Mouse (Mus musculus): ENCODE results near the gene Hlf.

Gene Hlf

DNA sequence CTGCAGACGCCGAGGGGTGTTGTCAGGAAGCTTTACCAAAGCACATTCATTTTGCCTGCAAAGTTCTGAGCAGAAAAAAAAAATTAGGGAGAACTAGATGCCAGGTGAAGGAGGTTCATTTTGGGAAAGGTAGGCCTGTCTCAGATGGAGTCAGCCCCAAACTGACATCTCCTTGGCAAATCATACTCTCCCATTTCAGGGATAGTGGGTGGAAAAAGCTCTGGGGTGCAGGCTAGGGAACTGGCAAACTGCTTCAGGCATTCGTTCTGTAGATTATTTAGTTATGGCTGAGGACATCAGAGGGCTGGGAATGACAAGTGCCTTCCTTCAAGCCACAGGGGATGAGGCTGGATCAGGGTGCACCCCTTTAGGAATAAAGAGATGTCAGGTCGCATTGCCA is 58.0 kb downstream of the Hlf start:
- DNase-seq = no peak

DNA sequence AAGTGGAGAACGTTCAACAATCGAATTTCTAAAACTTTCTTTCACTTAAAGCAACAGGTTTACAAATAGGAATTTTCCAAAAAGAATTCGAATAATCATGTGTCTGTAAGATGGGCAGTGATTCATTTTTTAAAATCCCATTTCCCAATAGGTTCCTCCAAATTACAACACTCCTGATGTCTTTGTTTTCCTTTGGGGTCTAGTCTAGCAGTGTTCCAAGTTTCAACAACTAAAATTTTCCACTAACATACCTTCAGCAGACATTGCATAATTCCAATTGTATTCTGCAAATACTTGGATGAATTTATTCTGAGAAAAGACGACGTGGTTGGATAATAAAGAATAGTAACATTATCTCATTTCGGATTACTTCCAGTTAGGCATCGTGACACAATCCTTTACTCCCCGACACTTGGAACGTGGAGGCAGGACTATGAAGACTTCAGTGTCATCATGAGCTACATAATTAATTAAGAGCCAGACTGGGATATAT is 60.4 kb downstream of the Hlf start:
- no peak for DNase-seq

DNA sequence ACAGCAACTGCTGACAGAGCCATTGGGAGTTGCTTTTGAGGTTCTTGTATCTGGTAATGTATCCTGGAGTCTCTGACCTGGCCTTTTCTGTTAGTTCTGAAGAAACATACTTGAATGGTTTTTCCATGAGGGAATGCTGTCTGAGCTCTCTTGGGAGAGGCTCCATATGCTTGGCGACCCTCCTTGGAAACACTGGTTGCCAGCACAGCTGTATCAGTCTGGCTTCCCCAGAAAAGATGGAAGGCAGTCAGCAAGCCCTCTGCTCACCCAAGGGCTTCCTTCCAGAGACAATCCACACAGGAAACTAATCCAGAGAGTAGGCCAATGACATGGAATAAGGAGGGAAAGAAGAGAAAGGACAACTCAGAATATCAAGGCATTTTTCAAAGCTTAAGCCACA is 63.9 kb downstream of the Hlf start:
- no peak for DNase-seq

DNA sequence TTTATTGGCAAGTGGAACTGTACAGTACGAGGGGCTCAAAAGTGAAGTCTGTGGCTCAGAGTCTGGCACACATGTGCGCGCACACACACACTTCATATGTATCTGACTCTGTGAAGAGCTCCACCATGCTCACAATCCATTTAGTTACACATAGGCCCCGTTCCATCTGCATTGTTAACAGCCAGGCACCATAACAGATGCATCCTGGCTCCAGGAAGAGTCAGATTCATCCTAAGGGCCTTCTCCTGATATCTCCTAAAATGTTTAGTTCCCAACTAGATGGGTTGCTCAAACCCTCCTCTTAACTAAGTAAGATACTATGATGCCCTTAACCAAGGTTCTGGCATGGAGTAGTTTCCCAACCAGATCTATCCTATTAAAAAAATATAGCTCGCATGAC is 64.5 kb downstream of the Hlf start:
- DNase-seq = no peak

DNA sequence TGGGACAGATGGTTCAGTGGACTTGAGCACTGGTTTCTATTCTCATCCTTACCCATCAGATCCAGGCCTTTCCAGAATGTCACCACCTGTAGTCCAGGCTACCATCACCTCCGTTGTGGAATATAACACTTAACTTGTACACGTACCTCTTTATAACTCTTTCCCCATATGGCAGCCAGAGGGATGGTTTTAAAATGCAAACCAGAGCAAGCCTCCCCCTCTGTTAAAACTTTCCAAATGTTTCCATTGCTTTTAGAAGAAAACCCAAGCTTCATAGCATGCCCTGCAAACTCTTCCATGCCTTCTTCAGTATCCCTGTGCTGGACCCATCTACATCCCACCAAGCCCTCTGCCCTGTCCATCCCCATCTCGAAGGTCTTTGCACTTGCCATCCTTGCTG is 66.1 kb downstream of the Hlf start:
- no peak for DNase-seq

DNA sequence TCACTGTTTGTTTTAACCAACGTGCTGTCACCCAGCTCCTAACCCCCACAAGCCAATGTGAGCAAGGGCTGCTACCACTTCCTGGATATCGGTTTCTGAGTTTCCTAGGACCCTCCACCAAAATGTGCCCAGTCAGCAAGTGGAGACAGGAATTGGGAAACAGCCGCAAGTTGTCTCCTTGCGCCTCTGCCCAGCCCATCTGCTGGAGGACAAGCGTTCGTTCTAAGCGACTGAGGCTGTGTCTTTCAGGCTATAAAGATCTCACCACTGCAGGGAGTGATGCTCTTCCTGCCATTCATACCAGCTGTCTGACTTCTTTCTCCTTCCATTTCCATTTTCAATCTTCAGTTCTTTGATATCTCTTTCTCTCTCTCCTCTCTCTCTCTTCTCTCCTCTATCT is 69.8 kb downstream of the Hlf start:
- DNase-seq = no peak

DNA sequence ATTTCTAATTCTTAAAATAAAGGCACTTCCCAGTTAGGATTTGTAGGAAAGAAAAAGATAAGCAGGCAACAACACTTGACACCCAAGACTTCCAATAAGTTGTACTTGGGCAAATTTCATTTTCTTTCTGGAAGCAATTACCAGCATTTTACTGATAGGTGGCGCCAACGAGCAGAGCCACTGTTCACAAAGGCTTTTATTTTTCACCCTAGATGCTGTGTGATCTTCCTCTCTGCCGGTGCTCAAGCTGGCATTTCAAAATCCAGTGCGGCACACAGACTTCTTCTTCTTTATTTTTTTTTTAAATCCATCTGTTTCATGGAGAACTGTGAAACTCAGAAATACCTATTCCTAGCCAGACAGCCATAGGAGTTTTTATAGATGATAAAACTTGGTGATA is 73.2 kb downstream of the Hlf start:
- peak; percentile 45 for DNase-seq

DNA sequence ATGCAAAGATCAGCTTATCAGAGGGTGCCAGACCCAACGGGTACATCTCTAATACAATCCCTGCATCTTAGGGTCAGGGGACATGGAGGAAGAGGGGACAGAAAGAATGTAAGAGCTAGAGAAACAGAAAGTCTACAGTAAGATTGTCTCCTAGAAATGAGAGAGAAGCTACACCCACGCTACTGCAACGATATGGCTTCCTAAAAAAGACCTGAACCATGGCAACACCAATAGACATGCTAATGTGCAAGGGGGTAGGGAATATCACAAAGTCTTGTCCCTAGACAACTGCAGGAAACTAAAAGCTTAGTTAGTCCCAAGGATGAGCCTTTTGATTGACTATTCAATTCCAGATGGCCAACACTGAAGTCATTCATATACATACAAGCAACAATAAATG is 76.1 kb downstream of the Hlf start:
- DNase-seq = no peak

DNA sequence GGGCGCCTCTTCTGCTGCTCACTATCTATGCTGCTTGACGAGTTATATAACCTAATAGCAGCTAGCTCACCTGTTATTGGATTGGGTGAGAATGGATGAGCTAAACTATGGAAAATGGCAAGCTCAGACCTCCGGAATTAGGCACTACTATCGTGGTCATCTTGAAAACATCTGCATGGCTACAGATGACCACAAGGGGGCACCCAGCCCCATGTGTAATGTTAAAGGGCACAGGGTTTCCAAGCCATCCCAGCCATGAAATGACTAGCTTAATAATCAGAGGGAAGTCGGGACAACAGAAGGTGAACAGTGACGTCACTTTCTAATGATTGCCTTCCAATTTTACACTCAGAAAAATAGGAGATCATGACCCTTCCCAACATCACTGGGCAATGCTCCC is 83.7 kb downstream of the Hlf start:
- peak; percentile 35 for DNase-seq

DNA sequence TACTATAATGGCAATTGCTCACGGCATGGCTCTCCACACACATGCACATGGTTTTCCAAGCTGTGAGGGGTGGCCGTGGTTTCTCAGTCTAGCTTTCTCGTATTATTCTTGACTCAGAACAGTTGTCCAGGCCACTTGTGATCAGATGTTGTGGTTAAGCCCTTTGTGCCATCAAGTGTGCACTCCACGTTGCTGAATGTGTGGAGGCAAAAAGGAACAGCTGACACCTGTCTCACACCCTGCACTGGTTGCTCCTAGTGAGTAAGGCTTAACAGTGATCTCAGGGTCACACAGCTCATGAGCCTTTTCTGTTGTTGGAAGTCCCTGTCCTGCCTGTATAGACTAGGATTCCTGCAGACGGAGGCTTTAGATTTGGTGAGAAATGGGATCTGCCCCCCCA is 84.6 kb downstream of the Hlf start:
- no peak for DNase-seq

DNA sequence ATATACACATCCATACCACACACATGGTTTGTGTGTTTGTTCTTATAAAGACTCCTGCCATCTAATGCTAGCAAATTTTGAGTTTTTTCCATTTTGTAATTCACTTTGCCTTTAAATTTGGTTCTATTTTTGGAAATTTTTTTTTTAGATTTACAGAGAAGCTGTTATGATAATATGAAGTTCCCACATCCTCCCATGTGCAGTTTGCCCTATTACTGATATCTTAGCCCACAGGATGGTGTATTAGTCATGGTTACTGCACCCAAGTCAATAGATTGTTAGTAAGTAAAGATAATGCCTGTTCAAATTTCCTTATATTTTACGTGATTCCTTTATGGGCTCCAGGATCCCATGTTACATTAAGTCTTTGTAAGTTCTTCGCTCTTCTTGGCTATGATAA is 96.1 kb downstream of the Hlf start:
- no peak for DNase-seq

DNA sequence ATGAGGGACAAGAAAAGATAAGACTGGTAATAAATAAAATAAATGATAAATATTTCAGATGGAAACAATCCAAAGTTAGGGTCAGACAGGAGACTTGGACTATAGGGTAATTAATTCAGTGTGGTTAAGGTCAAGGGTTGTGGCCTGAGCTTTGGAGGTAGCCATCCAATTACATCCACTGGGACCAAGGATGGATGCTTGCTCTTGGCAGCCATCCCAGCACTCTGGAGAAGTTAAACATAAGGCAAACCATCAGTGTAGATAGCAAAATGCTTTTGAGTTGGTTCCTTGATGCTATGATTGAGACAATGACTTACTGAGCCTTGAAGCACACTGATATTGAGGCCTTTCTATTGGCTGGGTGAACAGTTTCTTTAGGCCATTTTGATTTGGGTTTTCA is 97.9 kb downstream of the Hlf start:
- no peak for DNase-seq

DNA sequence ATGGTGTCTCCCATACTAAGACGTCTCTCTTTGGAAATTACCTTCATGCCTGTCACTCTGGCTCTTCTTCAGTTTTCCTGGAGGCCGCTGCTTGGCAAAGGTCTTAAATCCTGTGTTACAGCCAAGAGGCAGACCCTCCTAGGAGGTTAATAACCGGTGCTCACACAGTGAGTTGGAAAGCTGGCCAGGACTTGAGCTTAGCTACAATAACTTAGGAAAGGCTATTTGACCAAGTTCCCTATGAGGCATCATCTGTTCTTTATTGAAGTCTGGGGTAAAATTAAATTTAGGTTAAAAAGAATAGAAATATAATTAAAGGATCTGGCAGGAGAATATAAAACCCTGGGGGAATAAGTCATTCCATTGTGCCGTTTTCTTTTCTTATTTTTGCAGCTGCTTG is 99.5 kb downstream of the Hlf start:
- no peak for DNase-seq

DNA sequence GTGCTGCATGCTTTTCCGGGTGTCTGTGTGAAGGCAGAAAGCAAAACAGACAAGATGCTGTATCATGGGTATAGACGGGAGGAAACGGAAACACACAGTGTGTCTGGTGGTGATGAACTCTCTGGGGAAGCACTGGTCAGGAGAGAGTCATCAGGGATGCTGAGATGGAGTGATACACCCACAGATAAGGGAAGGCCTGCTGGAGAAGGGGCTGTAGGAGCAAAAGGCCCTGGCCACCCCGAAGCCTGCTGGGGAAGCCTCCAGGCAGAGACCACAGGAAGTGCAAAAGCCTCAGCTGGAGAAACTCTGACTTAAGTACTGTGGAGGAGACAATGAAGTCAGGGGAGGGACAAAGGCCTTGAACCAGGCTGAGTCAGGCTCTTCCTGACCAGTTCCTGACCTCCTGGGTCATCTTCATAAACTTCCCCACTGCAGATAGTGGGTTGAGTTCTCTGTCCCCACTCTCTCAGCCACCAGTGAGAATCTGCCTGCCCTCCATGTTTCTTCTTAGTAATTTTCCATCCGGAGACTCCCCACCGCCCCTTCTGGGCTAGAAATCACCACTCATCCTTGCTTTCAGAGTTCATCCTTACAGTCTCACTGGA is 104.0 kb downstream of the Hlf start:
- DNase-seq = no peak

Measured in cerebellum, adult 9-11 months (tissue).